Mouse (Mus musculus): ENCODE results near the gene Rbfox3.

The Rbfox3 gene

GRCm38 (mm10) chr11:118714601-118715524 is 196.5 kb downstream of the Rbfox3 start:
- DNase-seq, result no peak

DNA sequence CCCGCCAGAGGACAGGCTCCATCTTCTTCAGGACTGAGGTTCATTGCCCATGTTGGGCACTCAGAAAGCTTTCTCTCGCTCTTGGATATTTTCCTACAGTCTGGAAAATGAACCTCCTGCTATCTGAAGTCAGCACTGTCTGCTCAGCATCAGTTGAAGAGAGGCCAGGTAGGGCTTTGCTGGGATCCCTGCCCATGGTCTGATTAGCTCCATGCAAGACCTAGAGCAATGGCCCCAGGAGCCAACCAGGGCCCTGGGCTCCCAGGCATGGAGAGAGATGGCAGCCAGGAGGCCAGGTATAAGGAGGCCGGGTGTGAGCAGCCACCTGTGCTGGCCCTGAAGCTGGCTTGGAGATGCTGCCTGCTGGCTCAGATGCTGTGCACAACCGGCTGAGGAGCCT is 198.6 kb downstream of the Rbfox3 start:
- no peak for DNase-seq

DNA sequence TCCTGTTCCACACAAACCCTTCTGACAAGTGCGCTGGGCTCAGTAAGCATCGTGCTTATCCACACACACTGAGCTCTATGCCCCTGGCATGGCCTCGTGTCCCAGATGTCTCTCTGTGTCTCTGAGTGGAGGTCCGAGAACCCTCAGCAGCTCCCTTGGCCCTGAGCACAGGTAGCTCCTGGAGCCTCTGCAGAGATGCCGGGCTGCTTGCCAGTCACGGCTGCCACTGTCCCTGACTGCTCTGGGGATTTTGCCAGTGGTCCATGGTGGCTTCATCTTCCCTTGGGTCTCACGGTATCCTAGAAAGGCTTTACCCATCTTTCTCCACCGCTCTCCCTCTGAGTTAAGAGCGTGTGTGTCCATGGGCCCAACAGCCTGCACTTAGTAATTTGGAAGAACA is 199.3 kb downstream of the Rbfox3 start:
- DNase-seq, result no peak

- no peak for DNase-seq
Measured at GRCm38 (mm10) chr11:118710035-118710434, 201.4 kb downstream of the Rbfox3 start.

- no peak for DNase-seq
Measured at GRCm38 (mm10) chr11:118696226-118696930, 215.0 kb downstream of the Rbfox3 start.

DNA sequence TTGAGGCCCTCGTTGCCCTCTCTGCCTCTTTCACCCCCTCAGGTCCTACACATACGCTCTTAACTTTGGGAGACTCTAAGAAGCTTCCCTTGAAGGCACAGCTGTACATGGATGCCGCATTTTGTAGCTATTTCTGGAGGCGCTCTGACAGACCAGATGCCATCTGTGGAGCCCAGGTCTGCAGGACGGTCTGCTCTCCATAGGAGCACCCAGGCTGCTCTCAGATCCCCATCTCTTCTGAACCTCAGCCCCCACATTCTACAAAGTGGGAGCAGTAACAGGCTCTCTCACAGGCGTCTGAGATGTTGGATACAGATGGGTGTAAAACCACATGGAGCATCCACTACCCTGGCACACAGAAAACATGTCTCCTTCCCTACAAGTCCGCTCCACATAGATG is 218.1 kb downstream of the Rbfox3 start:
- no peak for DNase-seq

GRCm38 (mm10) chr11:118690262-118690661 is 221.1 kb downstream of the Rbfox3 start:
- DNase-seq, result no peak

DNA sequence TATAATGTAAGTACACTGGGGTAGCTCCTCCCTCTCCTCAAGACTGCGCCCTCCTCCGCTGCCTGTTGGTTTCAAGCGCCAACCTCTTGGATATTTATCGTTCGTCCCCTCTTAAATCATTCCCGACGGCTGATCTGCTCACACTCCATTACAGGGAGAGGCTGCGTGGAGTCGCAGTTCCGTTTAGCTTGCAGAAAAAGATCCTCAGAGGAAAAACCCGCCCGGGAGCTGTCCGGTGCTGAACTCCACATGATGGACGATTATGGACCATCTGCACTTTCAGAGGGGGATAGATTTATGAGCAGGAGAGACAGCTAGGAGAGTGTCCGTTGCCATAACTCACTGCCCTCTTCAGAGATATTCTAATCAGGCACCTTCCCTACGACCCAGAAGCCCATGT is 226.0 kb downstream of the Rbfox3 start:
- DNase-seq, result peak; percentile 18

DNA sequence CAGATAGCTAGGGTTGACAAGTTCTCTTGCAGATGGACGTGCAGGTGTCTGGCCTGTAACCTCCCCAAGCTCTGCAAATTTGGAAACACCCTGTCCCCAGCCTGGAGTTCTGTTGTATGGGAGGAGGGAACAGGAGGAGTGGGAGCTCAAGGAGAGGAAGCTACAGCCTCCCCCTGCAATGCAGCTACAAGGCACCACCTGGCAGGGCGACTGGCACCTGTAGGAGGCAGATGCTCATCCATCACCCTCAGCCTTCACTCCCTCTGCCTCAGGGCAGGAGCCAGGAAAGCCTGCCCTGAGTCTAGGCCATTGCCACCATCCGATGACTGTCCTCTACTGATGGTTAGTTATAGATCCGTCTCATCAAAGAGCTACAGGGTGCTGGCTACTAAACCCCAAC is 226.7 kb downstream of the Rbfox3 start:
- DNase-seq, result no peak

DNA sequence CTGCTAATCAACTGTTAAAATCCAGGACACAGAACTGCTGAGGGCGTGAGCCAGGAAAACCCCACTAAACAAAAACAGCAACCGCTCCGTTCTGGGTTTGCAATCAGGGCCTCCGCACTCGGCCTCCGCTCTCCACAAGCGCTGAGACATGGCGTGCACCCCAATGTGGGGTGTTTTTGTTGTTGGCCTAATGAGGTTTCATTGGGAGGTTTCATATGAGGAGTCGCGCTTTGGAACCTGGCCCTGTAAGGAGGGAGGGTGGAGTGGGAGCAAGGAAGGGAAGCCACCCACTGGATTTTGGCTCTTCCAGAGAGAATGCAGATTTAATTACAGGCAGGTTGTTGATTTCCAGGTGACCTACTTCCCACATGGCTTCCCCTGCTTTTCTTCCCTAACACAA is 230.7 kb downstream of the Rbfox3 start:
- DNase-seq, result no peak

DNA sequence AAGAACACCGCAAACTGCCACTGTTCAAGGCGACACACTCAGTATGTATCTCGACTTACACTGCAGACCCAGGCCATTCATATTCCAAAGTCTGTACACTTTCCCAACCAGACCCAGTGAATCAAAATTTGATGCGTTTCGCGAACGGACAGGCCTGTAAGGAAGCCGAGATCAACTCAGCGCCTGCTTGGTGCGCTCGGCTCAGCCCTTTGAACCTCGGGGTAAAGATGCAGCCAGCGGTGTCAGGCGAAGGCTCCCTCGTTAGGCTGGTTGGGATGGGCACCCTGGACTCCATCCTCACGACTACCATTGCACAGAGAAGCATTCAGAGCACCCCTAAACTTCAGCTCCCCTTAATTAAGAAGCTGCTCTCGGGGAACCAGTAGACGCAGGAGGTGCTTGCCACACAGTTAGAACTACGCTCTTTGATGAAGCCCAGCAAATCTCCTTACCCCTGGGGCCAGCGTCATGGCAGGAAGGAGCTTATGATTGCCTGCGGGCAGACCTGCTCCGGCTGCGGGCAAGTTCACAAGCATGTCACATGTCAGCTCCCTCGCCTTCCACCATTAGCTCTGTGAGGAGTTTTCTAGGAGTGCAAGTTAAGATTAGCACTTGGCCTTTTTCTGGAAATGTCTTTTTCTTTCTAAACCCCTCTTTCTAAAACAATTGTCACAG is 231.5 kb downstream of the Rbfox3 start:
- no peak for DNase-seq

DNA sequence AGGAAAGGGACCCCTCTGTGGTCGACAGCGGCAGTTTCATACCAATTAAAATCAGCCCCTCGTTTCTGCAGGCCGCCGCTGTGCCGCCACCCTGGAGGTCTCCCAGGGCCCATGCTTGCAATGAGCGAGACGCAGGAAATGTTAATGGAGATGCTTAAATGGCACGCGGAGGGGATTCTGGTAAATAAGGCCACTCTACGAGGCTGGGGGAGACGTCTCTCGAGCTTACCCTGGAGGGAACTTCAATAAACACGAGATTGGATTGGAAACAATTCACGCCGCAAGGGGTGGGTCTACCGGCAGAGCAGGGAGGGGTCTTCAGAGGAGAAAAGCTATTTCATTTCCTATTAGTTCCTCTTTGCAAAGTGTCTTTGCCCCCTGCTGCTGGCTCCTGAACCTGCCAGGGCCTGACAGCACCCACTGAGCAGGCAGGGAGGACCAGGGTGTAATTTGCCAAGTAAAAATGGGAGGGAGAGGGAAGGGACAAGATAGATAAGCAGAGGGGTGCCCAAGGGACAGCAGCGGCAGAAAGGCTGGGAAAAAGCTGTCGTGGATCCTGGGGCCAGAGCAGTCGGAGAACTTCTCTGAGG is 232.8 kb downstream of the Rbfox3 start:
- no peak for DNase-seq

- no peak for DNase-seq
Measured at GRCm38 (mm10) chr11:118677277-118677676, 234.1 kb downstream of the Rbfox3 start.

- DNase-seq, result no peak
Measured at GRCm38 (mm10) chr11:118676364-118676763, 235.0 kb downstream of the Rbfox3 start.

DNA sequence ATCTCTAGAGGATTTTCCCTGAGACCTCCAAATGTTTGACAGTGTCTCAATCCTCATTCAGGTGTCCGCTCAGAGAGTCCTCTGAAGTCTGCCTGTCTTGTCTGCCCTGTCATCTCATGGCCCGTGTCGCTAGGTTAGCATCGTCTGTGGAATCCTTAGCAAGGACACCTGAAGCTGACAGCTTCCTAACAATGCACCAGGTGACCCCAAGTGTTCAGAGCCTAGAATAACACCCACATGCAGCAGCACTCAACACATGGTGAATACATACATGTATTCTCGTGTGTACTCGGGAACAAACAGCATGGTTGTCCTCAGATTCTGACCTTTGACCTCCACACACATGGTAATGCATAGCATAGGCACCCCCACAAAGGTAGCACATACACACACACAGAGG is 239.4 kb downstream of the Rbfox3 start:
- DNase-seq, result no peak

DNA sequence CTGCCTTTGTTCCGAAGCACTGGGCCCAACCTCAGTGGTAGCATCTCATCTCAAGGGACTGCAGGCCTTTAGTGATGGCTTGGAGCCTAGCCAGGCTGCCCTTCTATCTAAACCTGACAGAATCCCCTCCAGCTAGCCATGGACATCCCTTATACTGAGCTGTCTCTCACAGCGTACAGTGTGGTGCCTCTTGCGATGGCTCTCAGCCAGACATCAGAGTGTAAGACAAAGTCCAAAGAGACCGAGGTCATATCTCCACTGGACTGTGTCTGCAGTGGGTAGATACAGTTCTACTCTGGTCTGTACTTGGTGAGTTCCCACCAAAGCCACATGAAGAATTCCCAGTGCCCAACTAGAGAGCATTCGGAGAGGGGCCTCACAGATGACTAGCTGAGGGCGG is 240.2 kb downstream of the Rbfox3 start:
- no peak for DNase-seq

DNA sequence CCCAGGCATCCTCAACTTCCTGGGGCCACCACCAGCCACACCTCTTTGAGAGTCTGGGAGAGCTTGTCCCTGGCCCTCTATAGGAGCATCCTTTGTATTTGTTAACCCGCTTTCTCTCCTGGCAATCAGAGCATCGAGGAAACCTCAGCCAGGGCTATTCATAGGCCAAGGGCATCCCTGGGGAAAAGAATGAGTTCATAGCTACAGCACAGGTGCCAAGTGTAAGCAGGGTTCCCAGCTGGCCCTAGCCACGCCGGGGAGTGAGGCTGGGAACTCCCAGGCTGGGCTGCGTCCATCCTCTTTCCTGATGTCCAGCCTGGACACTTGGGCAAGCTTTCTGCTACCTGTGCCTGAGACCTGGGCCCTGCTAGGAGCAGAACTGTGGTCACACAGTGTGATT is 241.6 kb downstream of the Rbfox3 start:
- DNase-seq, result no peak

DNA sequence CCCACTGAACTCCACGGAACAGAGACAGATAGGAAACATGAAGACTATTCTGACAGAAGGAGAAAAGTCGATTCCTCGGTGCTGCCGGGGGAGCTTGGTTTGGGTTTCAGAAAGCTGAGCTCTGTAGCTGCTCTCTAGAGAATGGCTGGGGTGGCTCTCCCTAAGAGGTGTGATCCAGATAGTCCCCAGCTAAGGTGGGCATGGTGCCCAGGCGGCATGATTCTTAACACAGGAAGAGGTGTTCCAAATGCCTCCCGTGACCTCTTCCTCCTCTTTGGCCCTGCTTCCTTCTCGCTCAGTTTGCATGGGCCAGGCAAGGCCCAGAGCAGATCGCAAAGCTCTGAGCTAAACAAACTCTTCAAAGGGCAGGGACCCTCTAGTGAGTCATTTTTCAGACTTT is 243.0 kb downstream of the Rbfox3 start:
- DNase-seq, result no peak

GRCm38 (mm10) chr11:118667946-118668345 is 243.5 kb downstream of the Rbfox3 start:
- DNase-seq, result no peak

GRCm38 (mm10) chr11:118666172-118666571 is 245.2 kb downstream of the Rbfox3 start:
- no peak for DNase-seq

DNA sequence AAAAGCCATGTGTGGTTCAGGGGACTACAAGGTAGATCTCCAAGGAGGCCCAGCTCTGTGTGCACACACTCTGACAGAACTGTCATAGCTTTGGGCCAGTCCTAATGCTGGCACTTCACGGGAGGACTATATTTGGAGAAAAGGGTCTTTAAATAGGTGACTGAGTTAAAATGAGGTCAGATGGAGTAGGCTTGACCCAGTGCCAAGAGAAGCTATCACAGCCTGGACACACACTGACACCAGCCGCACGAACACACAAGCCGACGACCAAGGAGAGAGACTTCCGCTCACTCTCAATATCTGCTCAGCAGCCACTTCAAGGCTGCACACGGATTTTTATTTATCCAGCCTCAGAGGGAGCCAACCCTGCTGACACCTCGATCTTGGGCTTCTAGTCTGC is 248.1 kb downstream of the Rbfox3 start:
- DNase-seq, result no peak

GRCm38 (mm10) chr11:118659305-118659704 is 252.1 kb downstream of the Rbfox3 start:
- DNase-seq, result peak; percentile 55

- no peak for DNase-seq
Measured at GRCm38 (mm10) chr11:118655833-118656232, 255.6 kb downstream of the Rbfox3 start.
